Mouse (Mus musculus) cerebellum, adult 2 months (tissue): ENCODE results near the gene Atp1b2.

Source experiments
- CTCF ChIP-seq: fragments of 200-500 bp; IDR thresholded peaks from 2 replicates; pipeline ENCODE4 v1.5.1; 2011; ENCODE audit warnings: low read depth, mild to moderate bottlenecking, control low read depth, low read length, moderate library complexity, borderline replicate concordance; ENCODE audit not compliant: insufficient read depth
- POLR2A ChIP-seq: fragments of 200-500 bp; IDR thresholded peaks from 2 replicates; pipeline ENCODE4 v1.6.1; 2011; ENCODE audit warnings: low read length, control low read depth, borderline replicate concordance; ENCODE audit not compliant: insufficient read depth

- no peak for TF ChIP-seq CTCF
- no peak for TF ChIP-seq POLR2A
Measured at GRCm38 (mm10) chr11:69565131-69565530, 40.6 kb downstream of the Atp1b2 start.
